Mouse (Mus musculus) kidney, postnatal 0 days (tissue): ENCODE data around the gene Pdzd3. TPM values are rescaled to one million over a fixed set of nuclear protein-coding genes. Genes with fewer than 3 reads are reported as not detected.
A peak's percentile ranks its signal among the peaks of the same experiment; 100 is the strongest.

Experiments
- ATAC-seq: fragments of 200-750 bp; cut with Nextera tagmentation; replicated peaks from 2 replicates; pipeline ENCODE4 v1.8.0; 2017; ENCODE audit warnings: low read depth, moderate number of reproducible peaks, moderate TSS enrichment, moderate library complexity; ENCODE audit not compliant: low FRiP score
- DNase-seq: peaks from one replicate; pipeline ENCODE4 v3.0.0-alpha.2; 2016; ENCODE audit warnings: low spot score
- H3K27ac ChIP-seq: fragments of 300-500 bp; sonication (generic); 2 replicates; pipeline ENCODE4 v1.5.1; 2014; ENCODE audit warnings: mild to moderate bottlenecking
- H3K27me3 ChIP-seq: fragments of 300-500 bp; sonication (generic); 2 replicates; pipeline ENCODE4 v1.6.1; 2014; ENCODE audit warnings: low read length, mixed read lengths; ENCODE audit not compliant: insufficient read depth
- H3K36me3 ChIP-seq: fragments of 300-500 bp; sonication (generic); 2 replicates; pipeline ENCODE4 v1.6.1; 2014; ENCODE audit warnings: low read length, mixed read lengths; ENCODE audit not compliant: insufficient read depth
- H3K4me1 ChIP-seq: fragments of 300-500 bp; sonication (generic); replicated peaks from 2 replicates; pipeline ENCODE4 v1.6.1; 2014; ENCODE audit warnings: antibody characterized with exemption, low read length, mixed read lengths; ENCODE audit not compliant: insufficient read depth
- H3K4me2 ChIP-seq: fragments of 300-500 bp; sonication (generic); 2 replicates; pipeline ENCODE4 v1.6.1; 2014; ENCODE audit warnings: mild to moderate bottlenecking, low read length, moderate library complexity, mixed read lengths
- H3K4me3 ChIP-seq: fragments of 300-500 bp; sonication (generic); replicated peaks from 2 replicates; pipeline ENCODE4 v1.5.1; 2014; ENCODE audit warnings: low read depth, low read length
- H3K9ac ChIP-seq: fragments of 300-500 bp; sonication (generic); 2 replicates; pipeline ENCODE4 v1.6.1; 2014; ENCODE audit warnings: low read depth, low read length
- H3K9me3 ChIP-seq: fragments of 300-500 bp; sonication (generic); replicated peaks from 2 replicates; pipeline ENCODE4 v1.6.1; 2016; ENCODE audit warnings: low read length, inconsistent platforms, mixed read lengths
- CTCF ChIP-seq: IDR thresholded peaks from 2 replicates; pipeline ENCODE4 v1.5.1; 2016; ENCODE audit warnings: antibody characterized with exemption, low read depth, mild to moderate bottlenecking, moderate library complexity
- WGBS: fragments of 180-500 bp; shearing (Covaris S2); extraction: QIAGEN DNeasy Blood & Tissue Kit; methylation state at CpG from one replicate; pipeline ENCODE4 v1.1.7; 2014; 5-methylcytosine and 5-hydroxymethylcytosine counted together
- polyA plus RNA-seq: library from polyadenylated mRNA; unstranded; fragments of >200 nt; fragmentation: Nextera tagmentation; extraction: Ambion mirVana; gene quantifications from 2 replicates; pipeline ENCODE4 v1.2.1, GENCODE M21; 2015

Pdzd3 gene
- polyA plus RNA-seq, 1 experiment from 2014 or later, result 16.0 TPM

DNA sequence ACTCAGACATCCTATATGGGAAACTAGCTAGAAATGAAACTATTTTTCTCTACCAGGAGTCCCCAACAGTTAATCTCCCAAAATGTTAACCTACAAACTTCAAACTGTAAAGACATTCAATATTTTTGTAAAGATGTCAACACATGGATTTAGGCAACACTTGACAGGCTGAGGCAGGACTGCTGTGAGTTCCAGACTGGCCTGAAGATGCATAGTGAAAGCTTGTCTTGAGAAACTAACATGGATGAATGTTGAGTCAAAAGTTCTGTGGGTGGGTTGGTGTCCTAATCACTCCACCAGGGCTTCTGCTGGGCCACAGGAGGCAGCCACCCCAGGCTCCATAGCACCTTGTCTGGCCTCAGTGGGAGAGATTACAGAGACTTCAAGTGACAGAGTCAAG, 19.7 kb downstream of the Pdzd3 start:
- no peak overlapping the region for H3K4me2 ChIP-seq
- no peak for ATAC-seq
- no peak overlapping the region for H3K4me3 ChIP-seq
- TF ChIP-seq CTCF, result no peak
- H3K9ac ChIP-seq, result no peak overlapping the region
- no peaks in the 10 kb centered on the region for H3K27me3 ChIP-seq
- no peaks in the 10 kb centered on the region; the same call in 1 of the 2 replicates for H3K4me1 ChIP-seq
- no peak overlapping the region for H3K27ac ChIP-seq
- H3K36me3 ChIP-seq, result no peaks in the 10 kb centered on the region
- no peak for DNase-seq
- H3K9me3 ChIP-seq, result no peaks in the 10 kb centered on the region

DNA sequence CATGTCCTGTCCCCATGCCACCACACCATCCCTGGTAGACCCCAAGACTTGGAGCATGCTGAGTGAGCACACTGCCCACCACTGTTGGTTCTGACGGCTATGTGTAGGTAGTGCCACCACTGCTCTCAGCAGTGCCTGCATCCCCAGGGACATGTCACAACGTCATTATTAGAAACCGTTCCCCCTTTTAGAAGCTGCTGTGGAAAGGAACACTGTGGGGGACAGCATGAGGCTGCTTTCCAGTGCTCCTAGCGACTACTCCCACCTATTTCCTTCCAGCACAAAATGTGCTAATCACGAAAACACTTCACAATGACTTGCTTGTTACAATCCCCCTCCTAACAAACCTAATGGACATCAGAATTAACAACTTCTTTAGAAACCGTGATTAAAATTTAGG, 25.3 kb downstream of the Pdzd3 start:
- Histone ChIP-seq H3K27me3 (no peaks in the 10 kb centered on the region), H3K27ac (peak overlapping the region; percentile 9; the same call in 1 of the 2 replicates), H3K4me2 (no peak overlapping the region), H3K9ac (no peak overlapping the region), H3K4me1 (peaks cover 6% of the 10 kb centered on the region; the same call in 1 of the 2 replicates), H3K4me3 (no peak overlapping the region), H3K36me3 (no peaks in the 10 kb centered on the region), H3K9me3 (no peaks in the 10 kb centered on the region)
- 41% methylated on average over 6 of the region's 6 CpGs for WGBS
- DNase-seq (peak; percentile 22), ATAC-seq (no peak)
- no peak for TF ChIP-seq CTCF

DNA sequence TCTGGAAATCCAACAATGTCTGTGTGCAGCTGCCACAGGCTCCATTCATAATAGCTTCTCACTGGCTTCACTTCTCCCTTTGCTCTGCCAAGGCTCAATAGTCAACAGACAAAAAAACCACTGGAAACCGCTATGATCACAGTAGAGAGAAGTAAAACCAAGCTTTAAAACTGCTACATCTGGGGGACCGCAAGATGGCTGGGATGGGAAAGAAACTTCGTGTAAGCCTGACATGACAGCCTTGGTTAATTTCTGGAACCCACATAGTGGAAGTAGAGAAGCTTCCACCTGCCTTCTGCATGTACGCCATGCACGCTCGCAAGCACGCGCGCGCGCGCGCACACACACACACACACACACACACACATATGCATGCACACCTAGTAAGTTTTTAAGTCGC, 37.7 kb downstream of the Pdzd3 start:
- H3K9me3 ChIP-seq, result no peaks in the 10 kb centered on the region
- no peak for TF ChIP-seq CTCF
- H3K4me1 ChIP-seq, result no peaks in the 10 kb centered on the region
- H3K9ac ChIP-seq, result no peak overlapping the region
- WGBS, result 96% methylated on average over 14 of the region's 14 CpGs
- H3K27ac ChIP-seq, result no peak overlapping the region
- H3K27me3 ChIP-seq, result no peaks in the 10 kb centered on the region
- no peak overlapping the region for H3K4me3 ChIP-seq
- H3K36me3 ChIP-seq, result no peaks in the 10 kb centered on the region
- H3K4me2 ChIP-seq, result no peak overlapping the region
- DNase-seq (peak; percentile 10), ATAC-seq (no peak)

DNA sequence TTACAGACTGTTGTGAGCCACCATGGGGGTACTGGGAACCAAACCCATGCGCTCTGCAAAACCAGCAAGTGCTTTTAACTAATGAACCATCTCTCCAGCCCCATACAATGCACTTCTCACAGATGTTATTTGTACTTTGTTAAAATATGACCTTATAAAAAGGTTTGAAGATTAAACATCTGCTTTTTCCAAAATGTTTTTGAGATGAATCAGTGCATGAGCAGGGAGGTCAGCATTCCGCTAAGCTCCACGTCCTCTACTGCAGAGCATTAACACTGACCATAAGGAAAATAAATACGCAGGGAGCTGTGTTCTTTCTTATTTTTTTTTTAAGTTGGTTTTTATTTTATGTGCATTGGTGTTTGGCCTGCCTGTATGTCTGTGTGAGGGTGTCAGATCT, 38.9 kb downstream of the Pdzd3 start:
- Histone ChIP-seq H3K36me3 (no peaks in the 10 kb centered on the region), H3K9me3 (no peaks in the 10 kb centered on the region), H3K27ac (no peak overlapping the region), H3K4me2 (no peak overlapping the region), H3K4me1 (no peaks in the 10 kb centered on the region), H3K4me3 (no peak overlapping the region), H3K9ac (no peak overlapping the region), H3K27me3 (no peaks in the 10 kb centered on the region)
- 84% methylated on average over 4 of the region's 4 CpGs for WGBS
- no peak for TF ChIP-seq CTCF
- peak; percentile 24 for DNase-seq
- no peak for ATAC-seq

DNA sequence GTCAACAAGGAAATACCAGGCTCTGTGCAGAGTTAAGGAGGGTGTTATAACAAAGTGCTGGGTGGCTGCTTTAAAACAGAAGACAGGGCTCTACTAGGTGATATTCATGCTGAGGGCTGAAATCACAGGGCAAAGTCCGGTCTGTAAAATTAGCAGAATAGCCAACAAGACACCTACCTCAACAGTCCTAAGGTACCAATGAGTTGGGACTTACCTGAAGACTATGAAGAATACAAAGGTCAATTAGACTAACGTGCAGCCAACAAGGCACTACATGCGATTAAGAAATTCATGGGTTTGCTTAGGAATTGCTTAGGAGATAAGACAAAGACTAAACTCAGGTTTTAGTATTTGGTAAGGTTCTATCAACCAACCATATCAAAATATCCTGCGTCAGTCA, 41.9 kb downstream of the Pdzd3 start:
- ATAC-seq (no peak), DNase-seq (no peak)
- 98% methylated on average over 4 of the region's 4 CpGs for WGBS
- Histone ChIP-seq H3K4me1 (no peaks in the 10 kb centered on the region), H3K36me3 (no peaks in the 10 kb centered on the region), H3K9me3 (no peaks in the 10 kb centered on the region), H3K4me3 (no peak overlapping the region), H3K4me2 (no peak overlapping the region), H3K27ac (no peak overlapping the region), H3K9ac (no peak overlapping the region), H3K27me3 (no peaks in the 10 kb centered on the region)
- TF ChIP-seq CTCF, result no peak

DNA sequence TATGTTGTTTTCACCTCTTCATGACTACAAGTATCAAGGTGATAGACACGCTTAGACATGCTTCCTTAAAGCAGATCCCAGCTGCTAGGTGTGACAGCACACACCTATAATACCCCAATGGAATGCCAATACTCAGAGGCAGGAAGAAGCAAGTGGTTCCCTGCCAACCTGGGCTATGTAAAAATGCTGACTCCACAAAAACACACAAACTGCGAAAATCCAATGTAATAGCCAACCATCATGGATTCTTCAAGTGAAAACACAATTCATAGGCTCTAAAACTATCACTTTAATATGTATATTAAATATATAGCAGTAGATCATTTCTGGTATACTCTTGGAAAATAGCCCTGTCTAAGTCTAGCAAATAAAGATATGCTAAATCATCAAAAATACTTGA, 43.4 kb downstream of the Pdzd3 start:
- no peak overlapping the region for H3K27ac ChIP-seq
- no peaks in the 10 kb centered on the region for H3K9me3 ChIP-seq
- no peak for TF ChIP-seq CTCF
- WGBS, result 94% methylated on average over 2 of the region's 2 CpGs
- no peaks in the 10 kb centered on the region for H3K4me1 ChIP-seq
- H3K4me2 ChIP-seq, result no peak overlapping the region
- no peak overlapping the region for H3K9ac ChIP-seq
- no peak for ATAC-seq
- no peak for DNase-seq
- H3K36me3 ChIP-seq, result no peaks in the 10 kb centered on the region
- no peak overlapping the region for H3K4me3 ChIP-seq
- no peaks in the 10 kb centered on the region for H3K27me3 ChIP-seq

DNA sequence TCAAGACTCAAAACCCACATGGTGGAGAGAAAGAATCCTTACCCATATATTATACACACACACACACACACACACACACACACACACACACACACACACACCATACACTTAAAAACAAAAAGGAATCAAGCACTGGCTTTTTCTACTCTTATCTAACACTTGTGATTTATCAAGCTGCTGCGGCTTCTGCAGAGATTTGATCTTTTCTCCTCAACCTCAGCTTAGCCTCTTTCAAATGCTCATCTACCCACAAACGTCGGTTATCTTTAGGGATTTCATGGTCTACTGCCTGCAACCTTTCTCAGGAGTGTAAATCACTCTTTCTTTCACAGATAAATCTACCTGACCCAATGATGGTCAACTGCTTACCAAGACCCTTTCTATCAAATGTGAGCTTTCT, 50.8 kb downstream of the Pdzd3 start:
- Histone ChIP-seq H3K36me3 (0 out of 2 replicates have a peak, but pooled peaks cover 16% of the 10 kb centered on the region), H3K9ac (no peak overlapping the region), H3K9me3 (no peaks in the 10 kb centered on the region), H3K4me1 (no peaks in the 10 kb centered on the region), H3K4me2 (no peak overlapping the region), H3K4me3 (no peak overlapping the region), H3K27ac (no peak overlapping the region), H3K27me3 (no peaks in the 10 kb centered on the region)
- DNase-seq (no peak), ATAC-seq (no peak)
- TF ChIP-seq CTCF, result no peak
- 52% methylated on average over 3 of the region's 3 CpGs for WGBS
